Mouse (Mus musculus): Measurements from ENCODE around the gene Cst11.
A peak's percentile ranks its signal among the peaks of the same experiment; 100 is the strongest.
"Not testable (repeated sequence)": the region's sequence is repeated elsewhere in the genome, so short reads cannot be mapped to it uniquely, and the experiment has no call there.

The Cst11 gene

GRCm38 (mm10) chr2:148771397-148771796 is at the start of gene Cst11:
Gene Cst11, minus strand, starts transcription at chr2:148771497.
- not testable (repeated sequence) for DNase-seq (ENCODE audit: low read depth)

- DNase-seq (ENCODE audit: low read depth), result no peak
These were observed 48.6 kb upstream of the Cst11 start, which contains the start of gene Cst13 for GRCm38 (mm10) chr2:148819909-148820308. Gene Cst13, plus strand, starts transcription at chr2:148820081.

- no peak for DNase-seq (ENCODE audit: low read depth)
These were observed 35.4 kb upstream of the Cst11 start for GRCm38 (mm10) chr2:148806696-148807095.

- DNase-seq (ENCODE audit: low read depth), result no peak
These were observed 30.2 kb upstream of the Cst11 start for GRCm38 (mm10) chr2:148801491-148801921.

GRCm38 (mm10) chr2:148798485-148798884 is 27.2 kb upstream of the Cst11 start, which contains the start of gene Cst8:
Gene Cst8, plus strand, starts transcription at chr2:148798785.
- no peak for DNase-seq (ENCODE audit: low read depth)

GRCm38 (mm10) chr2:148789142-148789541 is 17.8 kb upstream of the Cst11 start, which contains the start of gene Cst12:
Gene Cst12, plus strand, starts transcription at chr2:148789361.
- no peak for DNase-seq (ENCODE audit: low read depth)

GRCm38 (mm10) chr2:148781709-148782108 is 10.4 kb upstream of the Cst11 start, which contains the start of gene 8030411F24Rik:
Gene 8030411F24Rik, plus strand, starts transcription at chr2:148782009.
- no peak for DNase-seq (ENCODE audit: low read depth)

- no peak for DNase-seq (ENCODE audit: low read depth)
These were observed 7.5 kb downstream of the Cst11 start for GRCm38 (mm10) chr2:148763648-148764388.

- DNase-seq (ENCODE audit: low read depth), result no peak
These were observed 16.9 kb downstream of the Cst11 start for GRCm38 (mm10) chr2:148754310-148754846.

- peak; percentile 90 for DNase-seq (ENCODE audit: low read depth)
These were observed 19.1 kb downstream of the Cst11 start for GRCm38 (mm10) chr2:148751893-148752813.

- DNase-seq (ENCODE audit: low read depth), result no peak
These were observed 21.2 kb downstream of the Cst11 start, which contains the start of gene Cstl1 for GRCm38 (mm10) chr2:148750058-148750457. Gene Cstl1, plus strand, starts transcription at chr2:148750358.

- DNase-seq (ENCODE audit: low read depth), result no peak
These were observed 27.4 kb downstream of the Cst11 start for GRCm38 (mm10) chr2:148743846-148744407.

- no peak for DNase-seq (ENCODE audit: low read depth)
These were observed 28.3 kb downstream of the Cst11 start for GRCm38 (mm10) chr2:148743001-148743400.

- peak; percentile 60 for DNase-seq (ENCODE audit: low read depth)
These were observed 38.8 kb downstream of the Cst11 start, which contains the start of gene Napb for GRCm38 (mm10) chr2:148732327-148733000. Gene Napb, minus strand, starts transcription at chr2:148732467.

- no peak for DNase-seq (ENCODE audit: low read depth)
These were observed 39.5 kb downstream of the Cst11 start for GRCm38 (mm10) chr2:148731614-148732326.

GRCm38 (mm10) chr2:148719271-148719995 is 51.9 kb downstream of the Cst11 start:
- DNase-seq (ENCODE audit: low read depth), result no peak

All from c-Kit-positive CD71-negative TER-119-negative erythroid progenitor cells, embryonic 14.5 days (primary cell).